Mouse (Mus musculus) midbrain, embryonic 10.5 days (tissue): Measurements from ENCODE around the gene Tmc5. TPM values are rescaled to one million over a fixed set of nuclear protein-coding genes. Genes with fewer than 3 reads are reported as not detected.

Source experiments
- DNase-seq: peaks from one replicate; pipeline ENCODE4 v3.0.0-alpha.2; 2017; ENCODE audit warnings: low spot score
- H3K27ac ChIP-seq: fragments of 300-500 bp; sonication (generic); replicated peaks from 2 replicates; pipeline ENCODE4 v1.5.1; 2016; ENCODE audit warnings: mild to moderate bottlenecking
- H3K27me3 ChIP-seq: fragments of 300-500 bp; sonication (generic); 2 replicates; pipeline ENCODE4 v1.6.1; 2016; ENCODE audit warnings: low read depth, mild to moderate bottlenecking; ENCODE audit not compliant: poor library complexity, severe bottlenecking
- H3K36me3 ChIP-seq: fragments of 300-500 bp; sonication (generic); 2 replicates; pipeline ENCODE4 v1.6.1; 2016; ENCODE audit warnings: mild to moderate bottlenecking, moderate library complexity
- H3K4me1 ChIP-seq: fragments of 300-500 bp; sonication (generic); 2 replicates; pipeline ENCODE4 v1.6.1; 2016
- H3K4me3 ChIP-seq: fragments of 300-500 bp; sonication (generic); 2 replicates; pipeline ENCODE4 v1.5.1; 2016; ENCODE audit warnings: mild to moderate bottlenecking, moderate library complexity
- H3K9me3 ChIP-seq: fragments of 300-500 bp; sonication (generic); replicated peaks from 2 replicates; pipeline ENCODE4 v1.6.1; 2016; ENCODE audit warnings: mild to moderate bottlenecking
- WGBS: fragments of 180-500 bp; shearing (Covaris S2); methylation state at CpG from one replicate; pipeline ENCODE4 v1.1.7; 2016; 5-methylcytosine and 5-hydroxymethylcytosine counted together
- polyA plus RNA-seq: library from polyadenylated mRNA; unstranded; fragments of >200 nt; fragmentation: Nextera tagmentation; extraction: Ambion mirVana; gene quantifications from 2 replicates; pipeline ENCODE4 v1.2.1, GENCODE M21; 2016

Tmc5 gene
- polyA plus RNA-seq, 1 experiment from 2014 or later = 0.19 TPM

GRCm38 (mm10) chr7:118706051-118706450, 109.0 kb downstream of the Tmc5 start:
- H3K27me3 ChIP-seq = peaks cover 4% of the 10 kb centered on the region; the same call in 1 of the 2 replicates
- peak overlapping the region; percentile 90 for H3K4me3 ChIP-seq
- no peak for DNase-seq
- peak overlapping the region; percentile 94 for H3K27ac ChIP-seq
- H3K4me1 ChIP-seq = peaks cover 33% of the 10 kb centered on the region
- 37% methylated on average over 6 of the region's 6 CpGs for whole genome bisulfite sequencing
- no peaks in the 10 kb centered on the region for H3K9me3 ChIP-seq
- H3K36me3 ChIP-seq = peaks cover 20% of the 10 kb centered on the region

DNA sequence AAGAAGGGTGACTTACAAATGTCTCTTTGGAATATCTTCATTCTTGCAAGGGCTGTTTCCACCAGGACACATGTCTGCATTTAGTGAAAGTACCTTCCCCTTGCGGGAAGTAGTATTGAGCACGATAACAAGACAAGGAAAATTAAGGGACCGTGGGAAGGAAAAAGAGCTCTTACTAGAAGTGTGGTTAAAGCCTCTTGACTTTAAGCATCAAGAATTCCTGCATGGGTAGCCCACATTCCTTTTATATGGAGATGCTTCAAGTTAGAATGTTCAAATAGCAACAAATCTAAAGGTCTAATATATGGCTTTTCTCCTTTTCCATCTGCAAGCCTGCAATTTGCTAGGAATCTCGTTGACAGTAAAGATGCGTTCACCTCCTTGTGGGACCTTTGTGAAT, 109.4 kb downstream of the Tmc5 start:
- no peak for DNase-seq
- Histone ChIP-seq H3K4me1 (peaks cover 33% of the 10 kb centered on the region), H3K36me3 (peaks cover 17% of the 10 kb centered on the region), H3K27me3 (peaks cover 4% of the 10 kb centered on the region; the same call in 1 of the 2 replicates), H3K27ac (0 out of 2 replicates have a peak overlapping the region, but pooled peaks have one; percentile 94), H3K9me3 (no peaks in the 10 kb centered on the region), H3K4me3 (no peak overlapping the region)
- 89% methylated on average over 5 of the region's 5 CpGs for WGBS

DNA sequence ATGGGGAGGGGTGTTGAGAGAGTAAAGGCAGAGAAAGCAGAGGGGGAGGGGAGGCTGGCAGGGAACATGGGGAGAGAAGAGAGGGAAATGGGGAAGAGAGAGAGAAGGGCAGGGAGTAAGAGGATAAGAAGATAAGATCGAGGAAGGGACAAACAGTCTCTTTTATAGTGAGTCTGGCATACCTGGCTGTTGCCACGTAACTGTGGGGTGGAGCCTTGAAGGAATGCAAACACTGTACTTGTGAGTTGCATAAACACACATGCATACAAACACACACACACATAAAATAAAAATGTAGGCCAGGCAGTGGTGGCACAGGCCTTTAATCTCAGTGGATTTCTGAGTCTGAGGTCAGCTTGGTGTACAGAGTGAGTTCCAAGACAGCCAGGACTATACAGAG, 110.1 kb downstream of the Tmc5 start:
- 78% methylated on average over 2 of the region's 2 CpGs for WGBS
- DNase-seq = no peak
- H3K27ac ChIP-seq = no peak overlapping the region
- no peak overlapping the region for H3K4me3 ChIP-seq
- H3K4me1 ChIP-seq = peaks cover 33% of the 10 kb centered on the region
- peaks cover 11% of the 10 kb centered on the region for H3K36me3 ChIP-seq
- no peaks in the 10 kb centered on the region for H3K9me3 ChIP-seq
- peaks cover 4% of the 10 kb centered on the region; the same call in 1 of the 2 replicates for H3K27me3 ChIP-seq

GRCm38 (mm10) chr7:118708002-118708401, 110.9 kb downstream of the Tmc5 start:
- Histone ChIP-seq H3K4me1 (peaks cover 37% of the 10 kb centered on the region), H3K27me3 (peaks cover 4% of the 10 kb centered on the region; the same call in 1 of the 2 replicates), H3K4me3 (no peak overlapping the region), H3K36me3 (peaks cover 5% of the 10 kb centered on the region), H3K9me3 (no peaks in the 10 kb centered on the region), H3K27ac (no peak overlapping the region)
- no peak for DNase-seq
- WGBS = 90% methylated on average over 4 of the region's 4 CpGs

GRCm38 (mm10) chr7:118710776-118711175, 113.7 kb downstream of the Tmc5 start:
- H3K4me3 ChIP-seq = no peak overlapping the region
- no peak overlapping the region for H3K27ac ChIP-seq
- H3K4me1 ChIP-seq = peaks cover 21% of the 10 kb centered on the region
- 76% methylated on average over 5 of the region's 5 CpGs for WGBS
- DNase-seq = no peak
- H3K27me3 ChIP-seq = peaks cover 4% of the 10 kb centered on the region; the same call in 1 of the 2 replicates
- H3K36me3 ChIP-seq = peaks cover 15% of the 10 kb centered on the region
- H3K9me3 ChIP-seq = no peaks in the 10 kb centered on the region

DNA sequence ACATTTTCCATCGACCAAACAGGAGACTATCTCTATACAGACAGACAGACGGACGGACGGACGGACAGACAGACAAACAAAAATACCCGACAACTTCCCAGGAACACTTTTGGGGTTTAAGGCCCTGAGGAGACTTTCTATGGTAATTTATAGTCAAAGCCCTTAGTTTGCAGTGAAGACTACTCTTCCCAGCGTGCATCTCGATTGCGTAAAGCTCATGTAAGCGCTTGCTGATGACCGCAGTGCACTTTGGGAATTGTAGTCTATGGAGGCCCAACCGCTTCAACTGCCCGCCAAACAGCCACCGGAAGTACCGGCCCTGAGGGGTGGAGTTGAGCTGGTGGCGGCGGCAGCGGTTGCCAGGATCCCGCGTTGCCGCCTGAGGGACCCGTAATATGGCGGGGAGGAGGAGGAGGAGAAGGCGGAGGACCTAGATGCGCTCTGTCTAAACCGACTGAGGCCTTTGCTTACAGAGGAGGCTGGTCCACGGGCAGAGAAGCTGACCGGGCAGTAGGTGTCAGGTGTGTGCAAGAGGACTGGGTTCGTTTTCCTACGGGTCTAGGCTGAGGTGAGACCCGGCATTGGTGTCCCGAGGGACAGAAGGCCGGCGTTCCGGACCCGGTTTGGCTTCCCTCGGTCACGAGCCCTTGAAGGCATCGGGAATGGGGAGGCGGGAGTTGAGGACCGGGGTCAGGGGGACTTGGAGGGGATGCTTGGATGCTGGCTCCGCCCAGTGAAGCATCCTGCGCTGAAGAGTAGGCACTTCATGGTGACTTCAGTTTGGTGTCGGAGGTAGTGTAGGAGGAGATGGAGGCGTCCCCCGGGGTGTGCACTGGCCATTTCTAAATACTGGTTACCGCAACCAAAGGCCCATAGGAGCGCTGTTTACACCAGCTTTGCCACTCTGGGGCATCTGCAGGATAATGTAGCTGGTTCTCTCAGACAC, 115.4 kb downstream of the Tmc5 start, which contains the start of gene Ccp110:
TSS of gene Ccp110 (plus strand) at position 325 of the 946 bp plus-strand sequence.
- no peaks in the 10 kb centered on the region for H3K27me3 ChIP-seq
- H3K4me3 ChIP-seq = peak within 1 kb of the TSS; percentile 64
- DNase-seq = peak; percentile 94
- H3K27ac ChIP-seq = peak within 1 kb of the TSS; percentile 77
- WGBS = under 1% methylated on average over 48 of the region's 48 CpGs
- H3K9me3 ChIP-seq = no peaks in the 10 kb centered on the region
- H3K36me3 ChIP-seq = peaks cover 28% of the 10 kb centered on the region
- H3K4me1 ChIP-seq = peaks cover 14% of the 10 kb centered on the region

DNA sequence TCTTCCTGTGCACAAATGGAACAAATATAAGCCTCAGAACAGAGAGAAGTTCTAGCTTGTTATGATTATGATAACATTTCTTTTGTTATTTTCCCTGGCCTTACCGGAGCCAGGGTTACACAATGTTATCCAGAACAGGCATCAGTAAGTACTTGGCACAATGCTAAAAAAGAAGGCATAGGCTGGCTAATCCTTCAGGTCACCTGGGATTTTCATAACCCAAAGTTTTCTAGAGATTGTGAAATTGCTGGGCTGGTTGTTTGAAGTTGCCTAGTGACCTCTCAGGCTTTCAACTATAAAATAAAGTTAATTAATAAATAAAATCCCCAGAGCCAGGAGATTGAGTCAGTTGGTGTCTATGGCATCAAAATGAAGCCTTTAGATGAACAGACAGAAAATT, 117.8 kb downstream of the Tmc5 start:
- peaks cover 52% of the 10 kb centered on the region for H3K36me3 ChIP-seq
- WGBS = 82% methylated on average over 1 of the region's 1 CpGs
- peaks cover 14% of the 10 kb centered on the region for H3K4me1 ChIP-seq
- H3K27me3 ChIP-seq = no peaks in the 10 kb centered on the region
- no peaks in the 10 kb centered on the region for H3K9me3 ChIP-seq
- no peak overlapping the region for H3K27ac ChIP-seq
- no peak for DNase-seq
- H3K4me3 ChIP-seq = no peak overlapping the region

- H3K27ac ChIP-seq = no peak overlapping the region
- no peaks in the 10 kb centered on the region for H3K27me3 ChIP-seq
- no peak for DNase-seq
- no peaks in the 10 kb centered on the region for H3K9me3 ChIP-seq
- H3K36me3 ChIP-seq = peaks cover 84% of the 10 kb centered on the region
- 93% methylated on average over 4 of the region's 4 CpGs for WGBS
- peaks cover 10% of the 10 kb centered on the region for H3K4me1 ChIP-seq
- H3K4me3 ChIP-seq = no peak overlapping the region
Observed at GRCm38 (mm10) chr7:118718066-118718465, 121.0 kb downstream of the Tmc5 start.

GRCm38 (mm10) chr7:118723927-118724326, 126.8 kb downstream of the Tmc5 start:
- Histone ChIP-seq H3K4me3 (no peak overlapping the region), H3K4me1 (no peaks in the 10 kb centered on the region), H3K36me3 (peaks cover 97% of the 10 kb centered on the region), H3K9me3 (no peaks in the 10 kb centered on the region), H3K27ac (no peak overlapping the region), H3K27me3 (no peaks in the 10 kb centered on the region)
- 88% methylated on average over 9 of the region's 9 CpGs for WGBS
- no peak for DNase-seq

Other genes with a start within 250 kb of the Tmc5 start
- gene Syt17, start 149.1 kb upstream of the Tmc5 start, polyA plus RNA-seq = 2.0 and 3.0 TPM in 2 replicates
- 0.78 TPM in 2 replicates for gene Itpripl2, start 105.3 kb upstream of the Tmc5 start, polyA plus RNA-seq
- 129 and 131 TPM in 2 replicates for gene Coq7, start 63.9 kb upstream of the Tmc5 start, polyA plus RNA-seq
- gene Tmc7, start 12.6 kb upstream of the Tmc5 start, polyA plus RNA-seq = 7.4 and 7.6 TPM in 2 replicates
- 78.0 and 90.9 TPM in 2 replicates for gene Gde1, start 108.5 kb downstream of the Tmc5 start, polyA plus RNA-seq
- gene Ccp110, start 115.3 kb downstream of the Tmc5 start, polyA plus RNA-seq = 33.0 and 40.4 TPM in 2 replicates
- 68.6 and 84.0 TPM in 2 replicates for gene Vps35l, start 142.9 kb downstream of the Tmc5 start, polyA plus RNA-seq